Mouse (Mus musculus) thymus, adult 2 months (tissue): ENCODE measurements around the gene Mogat2.

Source experiments
- CTCF ChIP-seq: fragments of 200-500 bp; IDR thresholded peaks from 2 replicates; pipeline ENCODE4 v1.5.1; 2012; ENCODE audit warnings: mild to moderate bottlenecking, control low read depth, low read length, moderate library complexity, borderline replicate concordance; ENCODE audit not compliant: control insufficient read depth, poor library complexity, insufficient read depth; ENCODE audit errors: extremely low read depth
- POLR2A ChIP-seq: fragments of 200-500 bp; IDR thresholded peaks from 2 replicates; pipeline ENCODE4 v1.6.1; 2012; ENCODE audit warnings: mild to moderate bottlenecking, low read length, control low read depth, moderate library complexity; ENCODE audit not compliant: control insufficient read depth, poor library complexity, insufficient read depth; ENCODE audit errors: extremely low read depth

GRCm38 (mm10) chr7:99228825-99229224 lies 9.6 kb downstream of the Mogat2 start:
- no peak for TF ChIP-seq CTCF
- TF ChIP-seq POLR2A: no peak
